Mouse (Mus musculus) brain, embryonic 14.5 days (tissue): ENCODE data around the gene Kif26b.

ENCODE experiments used
- CTCF ChIP-seq: fragments of 200-500 bp; IDR thresholded peaks from 2 replicates; pipeline ENCODE4 v1.5.1; 2012; ENCODE audit warnings: inconsistent platforms, mild to moderate bottlenecking, moderate library complexity, borderline replicate concordance; ENCODE audit not compliant: insufficient read depth, insufficient read length; ENCODE audit errors: extremely low read depth
- POLR2A ChIP-seq: fragments of 200-500 bp; IDR thresholded peaks from 2 replicates; pipeline ENCODE4 v1.6.1; 2012; ENCODE audit warnings: mild to moderate bottlenecking, inconsistent platforms, borderline replicate concordance; ENCODE audit not compliant: poor library complexity, insufficient read depth, insufficient read length, severe bottlenecking; ENCODE audit errors: extremely low read depth

DNA sequence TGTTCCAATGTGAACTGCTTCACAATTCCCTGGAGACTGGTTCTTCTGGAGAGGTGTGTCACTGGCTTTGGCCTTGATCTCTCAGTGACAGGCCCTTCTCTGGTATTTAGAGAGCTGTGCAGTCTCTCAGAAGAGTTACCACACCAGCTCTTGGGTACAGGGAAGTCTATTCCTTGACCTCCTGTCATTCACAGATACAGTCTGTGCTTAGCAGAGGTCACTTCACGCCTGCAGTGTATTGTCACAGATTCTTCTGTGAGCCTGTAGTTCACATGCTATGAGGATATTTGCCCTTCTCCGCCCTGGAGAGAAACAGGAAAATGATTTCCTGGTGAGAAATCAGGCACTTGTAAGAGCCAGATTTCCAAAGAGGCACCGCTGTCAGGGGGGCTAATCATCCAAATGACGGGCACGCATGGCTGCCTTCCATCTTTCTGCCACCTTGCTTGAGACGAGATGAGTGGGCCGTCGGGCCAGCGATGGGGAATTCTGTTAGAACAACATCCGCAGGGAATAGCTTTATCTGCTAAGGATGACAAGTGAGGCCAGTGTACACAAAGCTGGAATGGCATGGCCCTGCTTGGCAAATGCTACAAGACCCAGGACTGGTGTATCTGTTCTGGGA lies 309.9 kb downstream of the Kif26b start:
- no peak for TF ChIP-seq CTCF
- no peak for TF ChIP-seq POLR2A
